Mouse (Mus musculus) CD4-positive, CD25-positive, alpha-beta regulatory T cell, adult 2 months (primary cell): ENCODE measurements at regions not wholly inside any gene's neighbourhood (a gene's known extent, or its start where the extent isn't known, plus 50 kb on each side); places are given as distances from the start of the nearest gene placed in this dataset.

Experiments used
- DNase-seq: peaks from one replicate; pipeline ENCODE4 v3.0.0-alpha.2; 2012; ENCODE audit warnings: low read depth, low spot score

GRCm38 (mm10) chr3:19747361-19747760 lies 118.9 kb upstream of the 1700064H15Rik start:
- DNase-seq: no peak

- DNase-seq: no peak
Measured at GRCm38 (mm10) chr3:19751946-19752345, 123.5 kb upstream of the 1700064H15Rik start.

DNA sequence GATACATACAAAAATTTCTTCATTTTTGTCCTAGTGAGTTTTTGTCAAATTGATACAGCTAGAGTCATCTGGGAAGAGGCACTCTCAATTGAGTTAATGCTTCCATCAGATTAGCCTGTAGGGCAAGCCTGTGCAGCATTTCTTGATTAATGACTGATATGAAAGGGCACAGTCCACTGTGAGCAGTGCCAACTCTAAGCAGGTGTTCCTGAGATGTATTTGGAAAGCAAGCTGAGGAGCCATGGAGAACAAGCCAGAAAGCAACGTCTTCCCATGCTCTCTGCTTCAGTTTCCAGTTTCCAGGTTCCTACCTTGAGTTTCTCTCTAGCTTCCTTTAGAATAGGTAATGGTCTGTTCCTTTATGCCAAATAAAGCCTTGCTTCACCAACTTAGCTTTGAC lies 125.5 kb upstream of the 1700064H15Rik start:
- DNase-seq: no peak

DNA sequence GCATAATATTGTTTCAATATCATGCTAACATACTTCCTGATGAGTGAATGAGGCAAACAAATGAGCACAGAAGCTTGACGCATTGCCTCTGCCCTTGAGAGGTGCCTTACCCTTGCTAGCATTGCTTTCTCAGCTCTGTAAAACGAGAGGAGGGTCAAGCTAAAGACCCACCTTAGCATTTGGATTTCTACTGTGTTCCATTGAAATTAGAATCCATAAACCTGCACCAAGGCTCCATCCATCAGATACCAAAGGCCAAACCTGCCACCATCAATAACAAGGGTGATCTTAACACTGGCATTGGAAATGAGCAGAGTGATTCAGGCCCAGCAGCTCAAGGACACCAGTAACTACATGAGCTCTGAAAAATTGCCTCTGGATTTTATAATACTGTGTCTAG lies 126.2 kb upstream of the 1700064H15Rik start:
- no peak for DNase-seq

- DNase-seq: no peak
Measured at GRCm38 (mm10) chr3:19755136-19755535, 126.7 kb upstream of the 1700064H15Rik start.

GRCm38 (mm10) chr3:19798543-19799106 lies 158.2 kb upstream of the Cp start:
- DNase-seq: no peak

DNA sequence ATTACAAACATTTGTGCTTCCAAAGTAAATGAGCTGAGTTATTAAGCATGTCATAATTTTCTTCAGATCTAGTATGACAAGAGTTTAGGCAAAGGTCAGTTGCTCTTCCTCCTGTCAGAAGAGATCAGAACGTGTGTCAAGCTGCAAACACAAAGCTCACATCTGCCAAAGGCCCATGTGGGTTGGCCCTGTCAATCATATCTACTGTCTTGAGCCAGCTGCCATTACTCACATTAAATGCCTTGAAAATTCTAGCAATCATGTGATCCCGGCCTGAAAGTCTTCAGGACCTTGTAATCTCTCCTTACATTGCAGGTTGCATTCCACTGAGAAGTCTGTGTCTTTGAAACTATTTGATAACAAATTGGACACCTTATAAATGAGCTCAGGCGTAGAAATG lies 146.8 kb upstream of the Cp start:
- no peak for DNase-seq

DNA sequence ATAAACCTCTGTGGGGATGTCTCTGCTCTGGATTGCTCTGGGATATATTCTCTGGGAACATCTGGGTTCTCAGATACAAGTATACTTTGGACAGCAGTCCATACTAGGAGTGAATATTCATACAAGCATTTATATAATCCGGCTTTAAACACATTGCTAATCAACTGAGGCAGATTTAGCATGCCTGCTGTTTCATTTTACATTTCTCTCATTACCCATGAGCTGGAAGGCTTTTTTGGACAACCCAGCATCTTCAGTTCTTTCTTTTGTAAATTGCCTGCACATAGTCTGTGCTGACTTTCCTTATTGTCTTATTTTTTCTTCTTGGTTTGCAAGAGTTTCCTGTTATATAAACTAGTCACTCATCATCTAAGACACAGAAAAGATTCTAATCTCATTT lies 131.9 kb upstream of the Cp start:
- no peak for DNase-seq

DNA sequence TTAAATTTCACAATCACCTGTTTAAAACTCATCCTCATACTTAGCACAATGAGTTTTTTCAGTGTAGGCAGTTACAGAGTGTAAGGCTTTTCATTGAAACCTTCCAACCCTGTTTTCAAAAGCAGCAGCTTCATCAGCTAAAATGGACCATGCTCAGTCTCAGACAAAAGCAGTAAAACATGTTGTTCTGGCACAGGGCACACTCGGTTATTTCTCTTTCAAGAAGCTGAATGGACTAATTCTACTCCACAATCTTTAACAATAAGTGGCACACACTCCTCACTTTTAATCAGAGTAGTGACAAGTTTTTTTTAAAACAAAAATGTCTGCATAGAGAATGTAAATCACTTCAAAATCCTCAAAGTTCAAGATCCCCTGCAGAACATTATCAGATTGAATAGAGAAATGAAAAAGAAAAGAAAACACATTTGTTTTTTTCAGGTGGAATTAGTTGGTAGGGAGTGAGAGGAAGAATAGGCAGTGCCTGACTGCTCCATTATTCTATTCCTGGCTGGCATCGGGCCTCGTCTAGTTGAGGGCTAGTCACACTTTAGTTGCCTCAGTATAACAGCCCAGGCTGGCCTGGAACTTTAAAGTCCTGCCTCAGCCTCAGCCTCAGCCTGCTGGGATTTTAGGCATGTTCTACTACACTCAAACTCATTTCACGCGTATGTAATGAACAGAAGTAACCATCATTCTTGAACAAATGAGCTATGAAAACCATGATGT lies 128.2 kb upstream of the Cp start:
- DNase-seq: no peak

DNA sequence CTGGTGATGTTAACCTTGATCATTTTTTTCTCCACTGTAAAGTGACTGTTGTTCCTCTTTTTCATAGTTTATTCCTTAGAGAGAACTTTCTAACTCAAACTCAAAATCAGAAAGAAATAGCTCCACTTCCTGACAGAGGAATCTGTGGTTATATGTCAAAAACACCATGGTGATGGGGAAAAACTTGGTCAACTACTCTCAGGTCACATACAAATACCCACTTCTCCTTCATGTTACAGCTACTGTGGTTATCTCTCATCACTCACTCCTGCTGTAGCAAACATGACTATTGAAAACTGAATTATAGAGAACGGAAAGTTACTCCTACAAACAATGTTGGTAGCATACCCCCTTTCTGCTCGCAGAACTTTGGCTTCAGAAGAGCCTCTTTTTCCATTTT lies 127.1 kb upstream of the Cp start:
- no peak for DNase-seq

DNA sequence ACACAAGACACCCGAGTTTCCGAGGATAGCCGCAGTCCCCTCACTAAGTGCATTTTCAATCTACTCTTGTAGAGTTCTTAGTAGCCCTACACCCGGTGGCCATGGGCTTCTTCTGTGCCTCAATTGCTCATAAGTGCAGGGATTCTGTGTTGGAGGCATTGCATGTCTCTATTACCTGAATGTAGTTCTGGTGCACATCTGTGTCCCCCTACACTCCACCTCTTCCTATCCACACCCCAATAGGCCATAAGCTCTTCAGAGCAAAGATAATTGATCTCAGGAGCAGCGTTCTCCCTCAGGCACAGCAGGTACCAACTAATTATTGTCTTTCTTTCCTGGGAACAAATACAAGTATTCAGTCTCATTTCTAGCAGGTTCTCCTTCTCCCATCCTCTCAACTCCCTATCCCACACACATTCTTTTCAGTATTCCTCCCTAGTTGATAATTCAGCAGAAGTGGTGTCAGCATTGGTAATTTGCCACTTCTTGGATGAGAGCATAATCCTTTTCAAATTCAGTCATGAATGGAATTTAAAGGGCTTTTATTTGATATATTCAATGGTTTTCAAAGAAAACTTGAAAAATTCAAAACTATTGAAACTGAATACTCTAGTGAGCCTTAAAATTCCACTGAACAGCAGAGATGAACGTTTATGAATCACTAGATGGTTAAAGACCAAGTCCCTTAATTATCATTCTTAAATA lies 108.7 kb upstream of the Cp start:
- no peak for DNase-seq

GRCm38 (mm10) chr3:19848736-19849269 lies 108.1 kb upstream of the Cp start:
- DNase-seq: no peak

DNA sequence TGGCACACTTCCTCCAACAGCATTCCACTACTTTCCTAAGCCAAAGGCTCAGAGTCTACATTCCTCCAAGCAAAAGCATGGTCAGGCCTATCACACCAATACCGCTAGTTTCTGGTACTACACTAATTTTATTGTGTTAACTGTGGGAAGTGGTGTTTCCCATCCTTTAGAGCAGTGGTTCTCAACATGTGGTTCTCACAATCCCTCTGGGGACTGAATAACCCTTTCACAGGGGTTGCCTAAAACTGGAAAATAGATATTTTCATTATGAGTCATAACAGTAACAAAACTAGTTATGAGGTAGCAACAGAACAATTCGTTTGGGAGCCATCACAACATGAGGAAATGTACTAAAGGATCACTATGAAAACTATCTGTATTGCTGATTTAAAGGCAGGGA lies 74.2 kb upstream of the Cp start:
- DNase-seq: no peak

GRCm38 (mm10) chr3:19888405-19888804 lies 68.4 kb upstream of the Cp start:
- DNase-seq: no peak

DNA sequence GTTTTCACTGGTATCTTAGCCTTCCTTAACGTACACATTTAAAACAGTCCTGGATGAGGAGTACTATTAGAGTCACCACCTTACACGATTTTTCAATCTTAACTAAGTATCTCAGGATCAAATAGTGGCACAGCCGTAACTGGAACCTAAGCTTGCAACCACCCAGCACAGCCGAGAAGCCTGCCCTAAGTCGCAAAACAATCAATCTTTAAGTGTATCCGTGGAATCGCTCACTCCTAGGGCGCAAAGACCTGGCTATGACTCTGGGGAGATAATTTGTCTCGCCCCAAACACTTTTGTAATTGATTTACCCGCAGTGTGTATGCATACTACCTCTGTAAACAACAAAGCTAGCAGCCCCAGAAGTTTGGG lies 62.6 kb upstream of the Cp start:
- no peak for DNase-seq

DNA sequence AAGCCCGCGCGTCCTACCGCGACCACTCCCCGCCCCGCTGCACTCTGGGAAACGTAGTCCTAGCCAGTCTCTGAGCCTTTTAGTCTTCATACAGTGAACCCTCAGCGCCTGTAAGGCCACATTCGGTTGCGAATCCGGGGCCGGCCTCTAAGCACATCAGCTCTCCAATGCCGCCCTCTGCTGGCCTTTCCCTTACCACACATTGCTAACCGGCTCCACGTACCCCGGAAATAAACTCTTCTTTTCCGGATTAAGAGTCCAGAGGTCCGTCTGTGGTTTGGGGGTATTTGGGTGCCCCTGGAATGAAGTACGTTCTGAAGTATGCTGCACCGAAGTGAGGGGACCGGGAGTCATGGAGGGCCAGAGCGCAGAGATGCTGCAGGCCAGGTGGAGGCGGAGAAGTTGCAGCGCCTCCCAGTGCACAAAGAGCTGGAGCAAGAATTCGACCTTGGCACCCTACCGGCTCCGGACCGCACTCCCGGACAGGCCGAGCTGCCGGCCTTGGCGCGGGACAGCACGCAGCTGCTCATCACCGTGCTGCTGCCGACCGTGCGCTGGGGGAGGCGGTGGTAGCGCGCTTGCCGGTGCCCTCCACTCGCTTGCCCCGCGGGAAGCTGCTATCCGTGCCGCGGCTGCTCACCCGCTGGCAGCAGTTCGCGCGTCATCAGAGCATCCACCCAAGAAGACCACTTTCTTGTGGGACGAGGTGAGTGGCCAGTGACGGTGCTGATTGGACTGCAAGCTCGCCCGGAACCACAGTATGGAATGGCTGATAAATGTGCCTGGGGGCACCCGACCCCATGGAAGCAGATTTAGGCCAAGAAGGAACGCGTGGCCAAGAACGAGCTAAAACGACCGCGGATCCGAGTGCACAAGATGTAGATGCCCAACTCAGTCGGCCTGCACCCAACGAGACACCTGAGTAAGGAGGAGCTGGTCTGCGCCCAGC lies 62.0 kb upstream of the Cp start:
- peak; percentile 95 for DNase-seq

DNA sequence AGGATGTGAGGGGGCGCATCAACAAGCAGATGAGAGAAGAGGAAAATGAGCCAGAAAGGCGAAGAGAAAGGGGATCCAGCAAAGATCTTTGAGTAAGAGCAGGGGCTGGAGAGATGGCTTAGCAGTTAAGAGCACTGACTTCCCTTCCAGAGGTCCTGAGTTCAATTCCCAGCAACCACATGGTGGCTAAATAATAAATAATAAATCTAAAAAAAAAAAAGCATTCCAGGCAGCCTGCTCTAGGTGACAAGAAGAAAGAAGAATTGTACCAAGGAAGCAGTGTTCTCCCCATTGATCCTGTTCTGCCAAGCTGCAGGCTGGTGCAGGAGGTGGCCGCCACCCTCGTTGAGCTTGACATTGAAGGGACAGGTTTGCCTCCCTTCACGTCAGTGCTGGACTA lies 61.1 kb upstream of the Cp start:
- DNase-seq: no peak

GRCm38 (mm10) chr3:19897140-19897539 lies 59.7 kb upstream of the Cp start:
- DNase-seq: no peak

- DNase-seq: no peak
Measured at GRCm38 (mm10) chr3:19902226-19902625, 54.6 kb upstream of the Cp start.

DNA sequence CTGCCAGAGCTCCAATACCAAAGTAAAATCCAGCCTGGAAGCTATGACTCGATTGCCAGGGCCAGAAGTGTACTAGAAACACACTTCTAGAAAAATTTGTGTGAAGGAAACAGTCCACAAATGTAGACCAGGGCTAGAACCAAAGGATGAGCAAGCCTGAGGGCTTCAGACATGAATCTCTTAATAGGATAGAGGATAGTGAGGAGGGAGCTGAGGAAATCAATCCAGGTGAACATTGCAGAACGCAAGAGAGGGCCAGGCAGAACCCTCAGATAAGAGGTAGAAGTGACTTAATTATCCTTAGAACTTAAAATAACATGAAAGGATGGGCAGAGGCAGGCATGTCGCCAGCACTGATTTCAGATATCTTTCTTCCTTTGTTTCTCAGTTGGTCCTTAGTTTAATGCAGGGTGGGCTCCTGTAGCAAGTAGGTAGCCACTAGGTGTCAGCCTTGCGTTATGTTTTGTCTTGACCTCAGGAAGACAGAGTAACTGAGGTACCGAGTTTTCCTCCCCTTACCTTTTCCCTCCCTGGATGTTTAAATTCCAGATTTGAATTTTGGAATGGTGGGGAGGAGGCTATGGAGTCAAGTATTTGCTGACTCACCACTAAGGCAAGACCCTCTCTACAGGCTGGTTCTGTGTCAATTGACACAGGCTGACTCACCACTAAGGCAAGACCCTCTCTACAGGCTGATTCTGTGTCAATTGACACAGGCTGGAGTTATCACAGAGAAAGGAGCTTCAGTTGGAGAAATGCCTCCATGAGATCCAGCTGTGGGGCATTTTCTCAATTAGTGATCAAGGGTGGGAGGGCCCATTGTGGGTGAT lies 52.2 kb upstream of the Cp start:
- peak; percentile 64 for DNase-seq
